Mouse (Mus musculus) brain, embryonic 14.5 days (tissue): Measurements from ENCODE around the gene Olfr470. TPM values are rescaled to one million over a fixed set of nuclear protein-coding genes. Genes with fewer than 3 reads are reported as not detected.
A peak's percentile ranks its signal among the peaks of the same experiment; 100 is the strongest.
"Not testable (repeated sequence)": the region's sequence is repeated elsewhere in the genome, so short reads cannot be mapped to it uniquely, and the experiment has no call there.

Experiments used
- DNase-seq: peaks from one replicate; pipeline ENCODE4 v3.0.0-alpha.2; 2011; ENCODE audit warnings: low read depth
- CTCF ChIP-seq: fragments of 200-500 bp; IDR thresholded peaks from 2 replicates; pipeline ENCODE4 v1.5.1; 2012; ENCODE audit warnings: inconsistent platforms, mild to moderate bottlenecking, moderate library complexity, borderline replicate concordance; ENCODE audit not compliant: insufficient read depth, insufficient read length; ENCODE audit errors: extremely low read depth
- POLR2A ChIP-seq: fragments of 200-500 bp; IDR thresholded peaks from 2 replicates; pipeline ENCODE4 v1.6.1; 2012; ENCODE audit warnings: mild to moderate bottlenecking, inconsistent platforms, borderline replicate concordance; ENCODE audit not compliant: poor library complexity, insufficient read depth, insufficient read length, severe bottlenecking; ENCODE audit errors: extremely low read depth
- polyA plus RNA-seq: library from polyadenylated mRNA; depleted of rRNA; stranded (reverse); fragments of >200 nt; gene quantifications from 2 replicates; pipeline ENCODE4 v1.2.3, GENCODE M21; 2012; rRNA removed

Olfr470 gene
- polyA plus RNA-seq: not detected in 2 replicates

DNA sequence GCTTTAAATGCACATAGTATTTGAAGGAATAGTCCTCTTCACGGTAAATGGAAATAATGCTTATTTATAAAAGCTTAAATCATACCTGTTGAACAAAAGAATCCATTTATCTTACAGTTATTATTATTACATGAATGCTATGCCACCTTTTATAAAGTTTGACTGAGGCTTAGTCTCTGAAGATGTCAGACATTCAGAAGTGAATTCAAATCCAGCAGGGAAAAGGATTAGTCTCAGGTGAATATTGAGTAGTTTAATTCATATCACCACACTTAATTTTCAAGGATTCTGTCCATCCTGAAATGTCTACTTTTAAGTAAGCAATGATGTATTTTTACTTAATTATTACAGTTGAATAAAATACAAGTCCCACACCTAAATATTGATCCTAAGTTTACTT lies at the start of gene Olfr470:
Gene Olfr470 (minus strand): TSS at position 101 of the 400 bp plus-strand sequence.
- not testable (repeated sequence) for DNase-seq

- peak; percentile 31 for DNase-seq
- TF ChIP-seq POLR2A (no peak), CTCF (no peak)
These were observed 5.6 kb downstream of the Olfr470 start for GRCm38 (mm10) chr7:107841719-107842118.

GRCm38 (mm10) chr7:107825441-107825840 lies 21.8 kb downstream of the Olfr470 start, which contains the start of gene Olfr469:
TSS of gene Olfr469 (minus strand) at chr7:107825541.
- DNase-seq: not testable (repeated sequence)

DNA sequence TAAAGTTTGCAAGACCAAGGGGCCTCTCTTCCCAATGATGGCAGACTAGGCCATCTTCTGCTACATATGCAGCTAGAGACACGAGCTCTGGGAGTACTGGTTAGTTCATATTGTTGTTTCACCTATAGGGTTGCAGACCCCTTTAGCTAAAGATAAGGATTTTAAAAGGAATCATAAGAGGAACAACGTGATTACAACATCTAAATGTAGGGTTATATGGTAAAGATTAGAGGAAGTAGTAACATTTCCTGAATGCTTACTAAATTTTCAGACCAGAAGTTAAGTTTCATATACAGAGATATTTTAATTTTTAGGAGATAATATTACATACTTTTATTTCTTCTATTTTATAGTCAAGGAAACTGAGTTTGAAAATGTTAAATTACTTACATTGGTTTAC lies 23.4 kb downstream of the Olfr470 start:
- not testable (repeated sequence) for DNase-seq

GRCm38 (mm10) chr7:107819442-107819841 lies 27.8 kb downstream of the Olfr470 start:
- DNase-seq: peak; percentile 10
- TF ChIP-seq POLR2A: no peak
- no peak for TF ChIP-seq CTCF

DNA sequence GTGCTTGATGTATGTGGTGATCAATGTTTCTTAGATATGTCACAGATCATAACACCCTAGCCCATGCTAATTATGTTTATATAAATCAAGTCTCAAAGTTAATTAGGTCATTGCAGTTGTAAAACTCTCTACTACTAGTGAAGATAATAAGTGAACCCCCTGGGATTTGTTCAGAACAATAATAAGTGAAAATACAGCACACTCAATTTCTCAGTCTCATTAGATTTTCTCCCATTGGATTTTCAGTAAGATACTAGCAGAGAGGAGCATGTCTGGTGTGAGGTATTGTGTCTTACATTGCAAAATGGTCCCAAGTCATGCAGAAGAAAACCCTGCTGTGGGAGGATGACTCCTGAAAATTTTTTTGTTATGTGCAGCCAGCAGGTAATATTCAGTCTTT lies 35.3 kb downstream of the Olfr470 start, which contains the start of gene Olfr467:
Gene Olfr467 (plus strand): TSS at position 301 of the 400 bp plus-strand sequence.
- no peak for DNase-seq
- TF ChIP-seq CTCF: no peak
- no peak for TF ChIP-seq POLR2A

- TF ChIP-seq CTCF (no peak), POLR2A (no peak)
- no peak for DNase-seq
These were observed 45.2 kb downstream of the Olfr470 start for GRCm38 (mm10) chr7:107802138-107802537.

DNA sequence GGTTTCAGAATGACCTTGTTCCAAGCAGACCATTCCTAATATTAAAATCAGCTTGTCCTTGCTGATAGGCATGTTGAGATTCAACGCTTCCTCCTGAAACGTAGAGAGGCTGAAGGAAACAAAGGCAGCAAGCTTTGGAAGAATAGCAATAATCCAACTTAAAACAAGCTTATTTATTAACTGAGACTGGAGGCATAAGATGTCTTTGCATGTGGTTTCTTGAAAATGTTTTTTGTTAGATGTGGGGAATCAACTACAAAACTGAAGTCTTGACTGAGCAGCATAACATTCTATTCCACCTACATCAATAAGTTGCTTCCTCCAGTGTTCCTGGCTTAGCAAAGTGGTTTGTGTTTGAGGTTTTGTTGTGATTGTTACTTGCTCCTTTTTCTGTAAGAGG lies 46.2 kb downstream of the Olfr470 start, which contains the start of gene Ovch2:
Gene Ovch2 (minus strand): TSS at position 101 of the 400 bp plus-strand sequence.
- DNase-seq: no peak
- TF ChIP-seq CTCF (no peak), POLR2A (no peak)

GRCm38 (mm10) chr7:107796500-107796899 lies 50.8 kb downstream of the Olfr470 start:
- DNase-seq: no peak
- no peak for TF ChIP-seq CTCF
- TF ChIP-seq POLR2A: no peak

Other genes with a start within 250 kb of the Olfr470 start
- gene 5330417H12Rik, start 222.3 kb downstream of the Olfr470 start, polyA plus RNA-seq: not detected in 2 replicates
- 0.11 and 0.14 TPM in 2 replicates for gene Cyb5r2, start 89.5 kb downstream of the Olfr470 start, polyA plus RNA-seq
- 0.04 TPM in 1 of 2 replicates, not detected in the other for gene Ovch2, start 46.3 kb downstream of the Olfr470 start, polyA plus RNA-seq
- gene Olfr467, start 35.2 kb downstream of the Olfr470 start, polyA plus RNA-seq: not detected in 2 replicates
- gene Olfr469, start 21.9 kb downstream of the Olfr470 start, polyA plus RNA-seq: not detected in 2 replicates
- not detected in 2 replicates for gene Olfr472, start 50.4 kb upstream of the Olfr470 start, polyA plus RNA-seq
- not detected in 2 replicates for gene Olfr473, start 83.0 kb upstream of the Olfr470 start, polyA plus RNA-seq
- not detected in 2 replicates for gene Olfr474, start 107.2 kb upstream of the Olfr470 start, polyA plus RNA-seq
- gene Olfr476, start 117.3 kb upstream of the Olfr470 start, polyA plus RNA-seq: not detected in 2 replicates
- gene Olfr477, start 139.2 kb upstream of the Olfr470 start, polyA plus RNA-seq: not detected in 2 replicates
- not detected in 2 replicates for gene Olfr478, start 186.5 kb upstream of the Olfr470 start, polyA plus RNA-seq
- gene Olfr479, start 203.2 kb upstream of the Olfr470 start, polyA plus RNA-seq: not detected in 2 replicates
- gene Olfr480, start 219.9 kb upstream of the Olfr470 start, polyA plus RNA-seq: not detected in 2 replicates
- not detected in 2 replicates for gene Olfr481, start 232.4 kb upstream of the Olfr470 start, polyA plus RNA-seq